Mouse (Mus musculus): ENCODE data around the gene Brca2.

DNA sequence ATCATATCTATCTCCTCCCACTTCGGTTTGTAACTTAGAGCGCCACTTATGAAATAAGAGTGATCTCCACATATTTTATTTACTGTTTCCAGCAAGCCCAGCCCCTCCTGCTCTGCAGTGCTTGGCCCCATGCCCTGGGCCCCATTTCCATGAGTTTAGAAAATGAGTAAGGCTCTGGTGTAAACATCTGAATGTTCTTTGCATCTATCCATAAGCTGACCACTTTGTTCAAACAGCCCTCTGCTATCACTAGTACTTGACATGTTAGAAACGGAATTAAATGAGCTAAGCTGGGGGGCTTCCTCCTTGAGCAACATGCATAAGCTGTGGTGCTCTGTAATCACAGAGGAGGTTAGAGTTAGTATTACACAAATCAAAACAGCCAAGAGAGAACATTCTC, 52.0 kb downstream of the Brca2 start:
- TF ChIP-seq EP300 (IDR thresholded peaks at IDR 0.05; ENCODE audit: low read depth) = no peak
- no peak for TF ChIP-seq CTCF (IDR thresholded peaks at IDR 0.05; ENCODE audit: low read depth)

Data from heart, postnatal 0 days (tissue).